Mouse (Mus musculus): ENCODE measurements around the gene Spata25. TPM values are rescaled to one million over a fixed set of nuclear protein-coding genes. Genes with fewer than 3 reads are reported as not detected.
A peak's percentile ranks its signal among the peaks of the same experiment; 100 is the strongest.
"Not testable (repeated sequence)": the region's sequence is repeated elsewhere in the genome, so short reads cannot be mapped to it uniquely, and the experiment has no call there.

The Spata25 gene
- polyA plus RNA-seq (2015; fragmentation: Nextera tagmentation; extraction: Ambion mirVana), result not detected in 2 replicates

- WGBS, result 86% methylated on average over 6 of the region's 6 CpGs
- Histone ChIP-seq H3K27me3 (no peaks in the 10 kb centered on the region), H3K9me3 (replicated peaks) (no peaks in the 10 kb centered on the region), H3K4me1 (peaks cover 20% of the 10 kb centered on the region), H3K4me2 (replicated peaks) (no peak within 1 kb of the TSS), H3K27ac (replicated peaks) (no peak within 1 kb of the TSS), H3K4me3 (replicated peaks) (no peak within 1 kb of the TSS), H3K9ac (no peak within 1 kb of the TSS), H3K36me3 (peaks cover 40% of the 10 kb centered on the region)
- no peak for ATAC-seq (ENCODE audit: insufficient number of reproducible peaks, low FRiP score, low TSS enrichment, low read depth)
These were observed at the start of gene Spata25 for GRCm38 (mm10) chr2:164828437-164828836. Spata25 (minus strand) TSS chr2:164828537.

- peak overlapping the region; percentile 90 for H3K4me2 ChIP-seq (replicated peaks)
- 71% methylated on average over 11 of the region's 11 CpGs for WGBS
- ATAC-seq (ENCODE audit: insufficient number of reproducible peaks, low FRiP score, low TSS enrichment, low read depth); H3K27me3 ChIP-seq; H3K4me3 ChIP-seq (replicated peaks); H3K9ac ChIP-seq; H3K36me3 ChIP-seq; H3K9me3 ChIP-seq (replicated peaks): not testable (repeated sequence)
- H3K4me1 ChIP-seq, result peaks cover 31% of the 10 kb centered on the region
- H3K27ac ChIP-seq (replicated peaks), result 0 out of 2 replicates have a peak overlapping the region, but pooled peaks have one; percentile 100
These were observed 49.3 kb upstream of the Spata25 start for GRCm38 (mm10) chr2:164877376-164878215.

- H3K36me3 ChIP-seq; ATAC-seq (ENCODE audit: insufficient number of reproducible peaks, low FRiP score, low TSS enrichment, low read depth); H3K4me2 ChIP-seq (replicated peaks); H3K9me3 ChIP-seq (replicated peaks); H3K9ac ChIP-seq; H3K4me3 ChIP-seq (replicated peaks); H3K27me3 ChIP-seq: not testable (repeated sequence)
- Histone ChIP-seq H3K4me1 (peaks cover 27% of the 10 kb centered on the region), H3K27ac (replicated peaks) (0 out of 2 replicates have a peak overlapping the region, but pooled peaks have one; percentile 79)
- WGBS, result 50% methylated on average over 2 of the region's 2 CpGs
These were observed 47.3 kb upstream of the Spata25 start for GRCm38 (mm10) chr2:164875648-164876047.

- peak overlapping the region; percentile 79 for H3K27ac ChIP-seq (replicated peaks)
- 30% methylated on average over 1 of the region's 1 CpGs for WGBS
- H3K9me3 ChIP-seq (replicated peaks), result no peaks in the 10 kb centered on the region
- H3K4me3 ChIP-seq (replicated peaks), result no peak overlapping the region
- peaks cover 22% of the 10 kb centered on the region for H3K4me1 ChIP-seq
- no peaks in the 10 kb centered on the region for H3K36me3 ChIP-seq
- no peak overlapping the region for H3K4me2 ChIP-seq (replicated peaks)
- peak; percentile 27; the same call in 1 of the 2 replicates for ATAC-seq (ENCODE audit: insufficient number of reproducible peaks, low FRiP score, low TSS enrichment, low read depth)
- no peaks in the 10 kb centered on the region for H3K27me3 ChIP-seq
- H3K9ac ChIP-seq, result no peak overlapping the region
These were observed 46.0 kb upstream of the Spata25 start for GRCm38 (mm10) chr2:164874239-164874769.

GRCm38 (mm10) chr2:164873621-164874020 lies 45.3 kb upstream of the Spata25 start:
- ATAC-seq (ENCODE audit: insufficient number of reproducible peaks, low FRiP score, low TSS enrichment, low read depth), result no peak
- H3K36me3 ChIP-seq, result no peaks in the 10 kb centered on the region
- peak overlapping the region; percentile 79; the same call in 1 of the 2 replicates for H3K27ac ChIP-seq (replicated peaks)
- no peak overlapping the region for H3K4me2 ChIP-seq (replicated peaks)
- 68% methylated on average over 3 of the region's 3 CpGs for WGBS
- no peak overlapping the region for H3K9ac ChIP-seq
- H3K4me1 ChIP-seq, result peaks cover 20% of the 10 kb centered on the region
- no peak overlapping the region for H3K4me3 ChIP-seq (replicated peaks)
- no peaks in the 10 kb centered on the region for H3K27me3 ChIP-seq
- no peaks in the 10 kb centered on the region for H3K9me3 ChIP-seq (replicated peaks)

- no peak overlapping the region for H3K4me2 ChIP-seq (replicated peaks)
- H3K27me3 ChIP-seq, result no peaks in the 10 kb centered on the region
- H3K4me1 ChIP-seq, result peaks cover 14% of the 10 kb centered on the region
- no peaks in the 10 kb centered on the region for H3K9me3 ChIP-seq (replicated peaks)
- H3K36me3 ChIP-seq, result no peaks in the 10 kb centered on the region
- no peak overlapping the region for H3K27ac ChIP-seq (replicated peaks)
- WGBS, result 55% methylated on average over 6 of the region's 6 CpGs
- no peak overlapping the region for H3K9ac ChIP-seq
- H3K4me3 ChIP-seq (replicated peaks), result no peak overlapping the region
- no peak for ATAC-seq (ENCODE audit: insufficient number of reproducible peaks, low FRiP score, low TSS enrichment, low read depth)
These were observed 43.4 kb upstream of the Spata25 start for GRCm38 (mm10) chr2:164871602-164872303.

- Histone ChIP-seq H3K9ac (no peak overlapping the region), H3K4me2 (replicated peaks) (no peak overlapping the region), H3K4me3 (replicated peaks) (no peak overlapping the region), H3K36me3 (no peaks in the 10 kb centered on the region), H3K4me1 (no peaks in the 10 kb centered on the region), H3K27me3 (no peaks in the 10 kb centered on the region), H3K27ac (replicated peaks) (no peak overlapping the region), H3K9me3 (replicated peaks) (no peaks in the 10 kb centered on the region)
- 79% methylated on average over 7 of the region's 7 CpGs for WGBS
- no peak for ATAC-seq (ENCODE audit: insufficient number of reproducible peaks, low FRiP score, low TSS enrichment, low read depth)
These were observed 40.2 kb upstream of the Spata25 start for GRCm38 (mm10) chr2:164868491-164868890.

GRCm38 (mm10) chr2:164867566-164867965 lies 39.2 kb upstream of the Spata25 start:
- no peak for ATAC-seq (ENCODE audit: insufficient number of reproducible peaks, low FRiP score, low TSS enrichment, low read depth)
- H3K4me2 ChIP-seq (replicated peaks), result no peak overlapping the region
- H3K9me3 ChIP-seq (replicated peaks), result no peaks in the 10 kb centered on the region
- peaks cover 2% of the 10 kb centered on the region; the same call in 1 of the 2 replicates for H3K4me1 ChIP-seq
- 88% methylated on average over 7 of the region's 7 CpGs for WGBS
- H3K4me3 ChIP-seq (replicated peaks), result no peak overlapping the region
- no peak overlapping the region for H3K9ac ChIP-seq
- peak overlapping the region; percentile 55; the same call in 1 of the 2 replicates for H3K27ac ChIP-seq (replicated peaks)
- no peaks in the 10 kb centered on the region for H3K27me3 ChIP-seq
- H3K36me3 ChIP-seq, result no peaks in the 10 kb centered on the region

GRCm38 (mm10) chr2:164866741-164867551 lies 38.6 kb upstream of the Spata25 start:
- no peak; the same call in 1 of the 2 replicates for ATAC-seq (ENCODE audit: insufficient number of reproducible peaks, low FRiP score, low TSS enrichment, low read depth)

GRCm38 (mm10) chr2:164864593-164864992 lies 36.3 kb upstream of the Spata25 start:
- 59% methylated on average over 4 of the region's 4 CpGs for WGBS
- H3K36me3 ChIP-seq, result no peaks in the 10 kb centered on the region

More at GRCm38 (mm10) chr2:164866741-164867551, 38.6 kb upstream of the Spata25 start:
- WGBS, result 39% methylated on average over 16 of the region's 16 CpGs
- Histone ChIP-seq H3K36me3 (no peaks in the 10 kb centered on the region), H3K4me2 (replicated peaks) (no peak overlapping the region), H3K4me1 (peaks cover 8% of the 10 kb centered on the region; the same call in 1 of the 2 replicates), H3K27ac (replicated peaks) (peak overlapping the region; percentile 55), H3K4me3 (replicated peaks) (no peak overlapping the region), H3K9me3 (replicated peaks) (no peaks in the 10 kb centered on the region), H3K9ac (no peak overlapping the region), H3K27me3 (no peaks in the 10 kb centered on the region)

More at GRCm38 (mm10) chr2:164864593-164864992, 36.3 kb upstream of the Spata25 start:
- Histone ChIP-seq H3K27ac (replicated peaks) (no peak overlapping the region), H3K4me1 (peaks cover 18% of the 10 kb centered on the region), H3K9me3 (replicated peaks) (no peaks in the 10 kb centered on the region), H3K4me3 (replicated peaks) (no peak overlapping the region), H3K4me2 (replicated peaks) (no peak overlapping the region), H3K9ac (no peak overlapping the region), H3K27me3 (no peaks in the 10 kb centered on the region)
- no peak for ATAC-seq (ENCODE audit: insufficient number of reproducible peaks, low FRiP score, low TSS enrichment, low read depth)

Measured in embryonic facial prominence, embryonic 15.5 days (tissue).